Mouse (Mus musculus) CD4-positive, CD25-positive, alpha-beta regulatory T cell, adult 2 months (primary cell): ENCODE data around the gene Thap3.

Experiments
- DNase-seq: peaks from one replicate; pipeline ENCODE4 v3.0.0-alpha.2; 2012; ENCODE audit warnings: low read depth, low spot score

Thap3 gene

GRCm38 (mm10) chr4:151985886-151986285 is 2.9 kb downstream of the Thap3 start:
- peak; percentile 82 for DNase-seq

- no peak for DNase-seq
Observed at GRCm38 (mm10) chr4:151983560-151983959, 5.2 kb downstream of the Thap3 start.

- no peak for DNase-seq
Observed at GRCm38 (mm10) chr4:151983043-151983442, 5.8 kb downstream of the Thap3 start.

- DNase-seq = peak; percentile 87
Observed at GRCm38 (mm10) chr4:151981363-151981762, 7.4 kb downstream of the Thap3 start.

- peak; percentile 50 for DNase-seq
Observed at GRCm38 (mm10) chr4:151980699-151981098, 8.1 kb downstream of the Thap3 start.

GRCm38 (mm10) chr4:151977748-151978147 is 11.0 kb downstream of the Thap3 start:
- DNase-seq = peak; percentile 87

- peak; percentile 62 for DNase-seq
Observed at GRCm38 (mm10) chr4:151975441-151975840, 13.4 kb downstream of the Thap3 start.

GRCm38 (mm10) chr4:151972221-151972967 is 16.4 kb downstream of the Thap3 start:
- DNase-seq = peak; percentile 63

- DNase-seq = no peak
Observed at GRCm38 (mm10) chr4:151968204-151968921, 20.4 kb downstream of the Thap3 start.

GRCm38 (mm10) chr4:151962817-151963216 is 26.0 kb downstream of the Thap3 start:
- no peak for DNase-seq

- DNase-seq = no peak
Observed at GRCm38 (mm10) chr4:151960513-151960854, 28.3 kb downstream of the Thap3 start.

GRCm38 (mm10) chr4:151959849-151960512 is 28.8 kb downstream of the Thap3 start:
- DNase-seq = no peak

GRCm38 (mm10) chr4:151957584-151958315 is 31.0 kb downstream of the Thap3 start:
- DNase-seq = no peak

- DNase-seq = no peak
Observed at GRCm38 (mm10) chr4:151955791-151956190, 33.0 kb downstream of the Thap3 start.

GRCm38 (mm10) chr4:151953209-151953608 is 35.6 kb downstream of the Thap3 start:
- no peak for DNase-seq

GRCm38 (mm10) chr4:151948497-151949471 is 40.0 kb downstream of the Thap3 start:
- DNase-seq = no peak

- DNase-seq = no peak
Observed at GRCm38 (mm10) chr4:151946211-151946610, 42.6 kb downstream of the Thap3 start.

GRCm38 (mm10) chr4:151938089-151938488 is 50.7 kb downstream of the Thap3 start:
- DNase-seq = no peak

- no peak for DNase-seq
Observed at GRCm38 (mm10) chr4:151937441-151937840, 51.4 kb downstream of the Thap3 start.

- DNase-seq = peak; percentile 18
Observed at GRCm38 (mm10) chr4:151934215-151934572, 54.6 kb downstream of the Thap3 start.
